Mouse (Mus musculus): ENCODE data around the gene Cyb5b. TPM values are rescaled to one million over a fixed set of nuclear protein-coding genes. Genes with fewer than 3 reads are reported as not detected.

Gene Cyb5b
- total RNA-seq, 2 experiments from 2014 or later = 12.8 to 21.3 TPM

- ATAC-seq (replicated peaks; ENCODE audit: low FRiP score, poor library complexity, severe bottlenecking) = no peak
Measured at GRCm38 (mm10) chr8:107129171-107130025, 21.0 kb upstream of the Cyb5b start.

GRCm38 (mm10) chr8:107130028-107130427 lies 20.4 kb upstream of the Cyb5b start:
- no peak for ATAC-seq (replicated peaks; ENCODE audit: low FRiP score, poor library complexity, severe bottlenecking)

- no peak for ATAC-seq (replicated peaks; ENCODE audit: low FRiP score, poor library complexity, severe bottlenecking)
Measured at GRCm38 (mm10) chr8:107132581-107133491, 17.6 kb upstream of the Cyb5b start.

GRCm38 (mm10) chr8:107133881-107134280 lies 16.6 kb upstream of the Cyb5b start:
- ATAC-seq (replicated peaks; ENCODE audit: low FRiP score, poor library complexity, severe bottlenecking) = no peak

GRCm38 (mm10) chr8:107136003-107136612 lies 14.3 kb upstream of the Cyb5b start:
- no peak for ATAC-seq (replicated peaks; ENCODE audit: low FRiP score, poor library complexity, severe bottlenecking)

- no peak for ATAC-seq (replicated peaks; ENCODE audit: low FRiP score, poor library complexity, severe bottlenecking)
Measured at GRCm38 (mm10) chr8:107137591-107137990, 12.8 kb upstream of the Cyb5b start.

GRCm38 (mm10) chr8:107138338-107138737 lies 12.1 kb upstream of the Cyb5b start:
- ATAC-seq (replicated peaks; ENCODE audit: low FRiP score, poor library complexity, severe bottlenecking) = no peak

GRCm38 (mm10) chr8:107139704-107140470 lies 10.6 kb upstream of the Cyb5b start:
- peak; percentile 95 for ATAC-seq (replicated peaks; ENCODE audit: low FRiP score, poor library complexity, severe bottlenecking)

- ATAC-seq (replicated peaks; ENCODE audit: low FRiP score, poor library complexity, severe bottlenecking) = no peak
Measured at GRCm38 (mm10) chr8:107142539-107142938, 7.9 kb upstream of the Cyb5b start.

- ATAC-seq (replicated peaks; ENCODE audit: low FRiP score, poor library complexity, severe bottlenecking) = no peak
Measured at GRCm38 (mm10) chr8:107143501-107143900, 6.9 kb upstream of the Cyb5b start.

- ATAC-seq (replicated peaks; ENCODE audit: low FRiP score, poor library complexity, severe bottlenecking) = no peak
Measured at GRCm38 (mm10) chr8:107146186-107146585, 4.3 kb upstream of the Cyb5b start.

- ATAC-seq (replicated peaks; ENCODE audit: low FRiP score, poor library complexity, severe bottlenecking) = no peak
Measured at GRCm38 (mm10) chr8:107148802-107149201, 1.6 kb upstream of the Cyb5b start.

GRCm38 (mm10) chr8:107150057-107150403 lies 410 bp upstream of the Cyb5b start:
- peak; percentile 9; the same call in 1 of the 2 replicates for ATAC-seq (replicated peaks; ENCODE audit: low FRiP score, poor library complexity, severe bottlenecking)

- no peak for ATAC-seq (replicated peaks; ENCODE audit: low FRiP score, poor library complexity, severe bottlenecking)
Measured at GRCm38 (mm10) chr8:107151212-107151920, 926 bp downstream of the Cyb5b start.

GRCm38 (mm10) chr8:107153326-107154210 lies 3.1 kb downstream of the Cyb5b start:
- no peak for ATAC-seq (replicated peaks; ENCODE audit: low FRiP score, poor library complexity, severe bottlenecking)

GRCm38 (mm10) chr8:107156816-107157215 lies 6.4 kb downstream of the Cyb5b start:
- ATAC-seq (replicated peaks; ENCODE audit: low FRiP score, poor library complexity, severe bottlenecking) = no peak

- ATAC-seq (replicated peaks; ENCODE audit: low FRiP score, poor library complexity, severe bottlenecking) = no peak
Measured at GRCm38 (mm10) chr8:107157836-107158235, 7.4 kb downstream of the Cyb5b start.

GRCm38 (mm10) chr8:107158890-107159289 lies 8.4 kb downstream of the Cyb5b start:
- no peak for ATAC-seq (replicated peaks; ENCODE audit: low FRiP score, poor library complexity, severe bottlenecking)
